Mouse (Mus musculus): ENCODE data around the gene Ube2t. TPM values are rescaled to one million over a fixed set of nuclear protein-coding genes. Genes with fewer than 3 reads are reported as not detected.

The Ube2t gene
- total RNA-seq (2021) = 1 to 10 TPM; 5.1 to 6.6 TPM
- long read RNA-seq, experiment 1, transcript Ube2t-201 (7 exons, 1,116 nt) = major isoform, 9 of 11 reads
- long read RNA-seq, experiment 1, partial matches to known transcripts = 1 of 11 reads
- long read RNA-seq, experiment 1, other reads (novel, unspliced or antisense) = 1 of 11 reads
- long read RNA-seq, experiment 2, partial matches to known transcripts = 0 of 2 reads
- long read RNA-seq, experiment 2, other reads (novel, unspliced or antisense) = 0 of 2 reads

GRCm38 (mm10) chr1:134962053-134962803 lies at the start of gene Ube2t:
TSS of gene Ube2t (plus strand) at chr1:134962565.
- DNase-seq = peak; percentile 97

- peak; percentile 56 for DNase-seq
Measured at GRCm38 (mm10) chr1:134913535-134913934, 48.8 kb upstream of the Ube2t start.

GRCm38 (mm10) chr1:134915421-134915820 lies 46.9 kb upstream of the Ube2t start:
- DNase-seq = no peak

- no peak for DNase-seq
Measured at GRCm38 (mm10) chr1:134919010-134919409, 43.4 kb upstream of the Ube2t start.

GRCm38 (mm10) chr1:134932431-134932830 lies 29.9 kb upstream of the Ube2t start:
- no peak for DNase-seq

GRCm38 (mm10) chr1:134936335-134936734 lies 26.0 kb upstream of the Ube2t start:
- no peak for DNase-seq

GRCm38 (mm10) chr1:134938233-134938632 lies 24.1 kb upstream of the Ube2t start:
- no peak for DNase-seq

GRCm38 (mm10) chr1:134940863-134941262 lies 21.5 kb upstream of the Ube2t start:
- no peak for DNase-seq

GRCm38 (mm10) chr1:134942898-134943297 lies 19.5 kb upstream of the Ube2t start:
- DNase-seq = no peak

GRCm38 (mm10) chr1:134947590-134947989 lies 14.8 kb upstream of the Ube2t start:
- no peak for DNase-seq

GRCm38 (mm10) chr1:134949946-134950345 lies 12.4 kb upstream of the Ube2t start:
- no peak for DNase-seq

GRCm38 (mm10) chr1:134955050-134955636 lies 7.2 kb upstream of the Ube2t start:
- peak; percentile 46 for DNase-seq

GRCm38 (mm10) chr1:134955637-134956176 lies 6.7 kb upstream of the Ube2t start, which contains the start of gene Ppp1r12b:
TSS of gene Ppp1r12b (minus strand) at chr1:134955942.
- DNase-seq = peak; percentile 96

- DNase-seq = no peak
Measured at GRCm38 (mm10) chr1:134960634-134961033, 1.7 kb upstream of the Ube2t start.

- DNase-seq = peak; percentile 26
Measured at GRCm38 (mm10) chr1:134962821-134963220, 456 bp downstream of the Ube2t start.

GRCm38 (mm10) chr1:134965430-134965829 lies 3.1 kb downstream of the Ube2t start:
- no peak for DNase-seq

- no peak for DNase-seq
Measured at GRCm38 (mm10) chr1:134972920-134973319, 10.6 kb downstream of the Ube2t start.

GRCm38 (mm10) chr1:134987173-134987961 lies 25.0 kb downstream of the Ube2t start:
- DNase-seq = peak; percentile 83

- DNase-seq = no peak
Measured at GRCm38 (mm10) chr1:134987962-134988341, 25.6 kb downstream of the Ube2t start.

- DNase-seq = peak; percentile 86
Measured at GRCm38 (mm10) chr1:134989372-134989771, 27.0 kb downstream of the Ube2t start.

- no peak for DNase-seq
Measured at GRCm38 (mm10) chr1:134992046-134992645, 29.8 kb downstream of the Ube2t start.

- no peak for DNase-seq
Measured at GRCm38 (mm10) chr1:134994739-134995138, 32.4 kb downstream of the Ube2t start.

Data from adrenal gland, postnatal 10 days (tissue).